Mouse (Mus musculus) liver, adult (tissue): ENCODE results near the gene Slc39a11.

Source experiments
- GATA4 ChIP-seq: IDR thresholded peaks from 2 replicates; pipeline ENCODE4 v1.6.1; 2014; ENCODE audit warnings: mild to moderate bottlenecking, low read length; ENCODE audit not compliant: insufficient replicate concordance

Gene Slc39a11

DNA sequence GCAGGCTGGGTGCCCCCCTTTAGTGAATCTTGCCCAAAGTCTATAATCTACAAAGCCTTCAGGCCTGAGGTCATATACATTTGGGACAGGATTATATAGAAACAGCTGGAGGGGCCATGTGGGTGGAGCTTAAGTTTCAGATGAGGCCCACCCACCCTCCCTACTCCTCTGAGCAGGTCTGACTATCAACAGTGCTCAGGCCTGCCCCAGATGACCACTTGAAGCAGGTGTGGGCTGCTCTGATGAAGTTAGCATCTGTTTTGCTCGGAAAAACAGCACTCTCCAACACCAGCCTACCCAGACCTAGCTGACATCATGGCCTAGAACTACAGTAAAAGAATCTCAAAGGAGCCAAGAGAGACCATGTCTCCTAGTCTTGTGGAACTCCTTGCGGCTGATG, 189.8 kb downstream of the Slc39a11 start:
- TF ChIP-seq GATA4, result no peak

DNA sequence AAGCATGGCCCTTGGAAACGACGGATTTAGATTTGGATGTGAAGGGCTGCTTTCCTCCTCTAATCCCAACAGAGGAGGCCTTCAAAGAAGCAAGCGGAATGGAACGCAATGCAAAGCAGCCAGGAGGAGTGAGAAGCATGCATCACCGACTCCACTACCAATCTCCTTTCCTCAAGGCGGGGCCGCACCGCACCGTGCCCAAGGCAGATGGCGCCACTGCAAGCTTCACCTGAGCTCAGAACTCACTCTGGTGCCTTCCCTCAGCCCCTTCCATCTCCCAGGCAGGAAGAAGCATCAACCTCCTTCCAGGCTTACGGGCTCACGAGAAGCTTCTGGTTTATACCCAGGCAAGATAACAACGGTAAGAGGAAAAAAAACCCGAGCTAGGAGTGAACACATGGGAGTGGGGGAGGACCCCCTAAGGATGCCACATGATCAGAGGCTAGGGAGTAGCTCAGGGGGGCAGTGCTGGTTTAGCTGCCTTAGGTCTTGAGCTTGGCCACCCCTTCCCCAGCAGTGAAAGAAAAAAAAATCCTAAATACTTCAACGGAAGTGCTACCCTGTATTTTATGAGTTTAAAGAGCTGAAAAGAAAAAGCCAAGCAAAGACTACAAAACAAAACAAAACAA, 191.2 kb downstream of the Slc39a11 start:
- TF ChIP-seq GATA4, result no peak

DNA sequence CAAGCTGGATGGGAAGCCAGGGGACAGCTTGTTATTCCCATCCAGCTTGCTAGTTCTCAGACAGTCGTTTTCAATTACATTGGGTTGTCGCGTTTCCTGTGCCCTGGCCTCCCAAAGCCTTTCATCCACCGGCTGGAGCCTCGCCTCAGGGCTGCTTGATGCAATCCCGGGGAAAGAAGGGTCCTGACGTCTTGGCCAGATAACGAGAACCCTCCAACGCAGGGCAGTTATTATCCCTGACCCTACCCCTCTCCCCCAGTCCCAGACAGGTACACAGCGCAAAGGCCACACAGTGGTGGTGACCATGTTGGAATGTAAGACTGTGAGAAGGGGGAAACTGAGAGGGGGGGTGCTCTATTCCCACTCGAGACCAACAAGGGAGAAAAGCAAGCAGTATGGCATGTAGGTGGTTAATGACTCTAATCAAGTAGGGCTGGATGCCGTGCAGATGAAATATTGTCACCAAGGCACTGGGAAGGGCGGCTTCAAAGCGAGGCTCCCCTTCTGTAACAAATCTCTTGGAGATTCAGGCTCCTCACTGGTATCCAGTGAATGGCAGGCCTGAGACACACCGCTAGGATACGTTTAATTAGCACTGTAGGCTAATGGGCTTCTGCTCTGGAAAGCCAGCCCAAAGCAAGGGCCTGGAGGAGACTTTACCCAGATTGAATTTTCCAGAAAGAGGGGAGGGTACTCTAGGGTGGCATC, 196.9 kb downstream of the Slc39a11 start:
- no peak for TF ChIP-seq GATA4

DNA sequence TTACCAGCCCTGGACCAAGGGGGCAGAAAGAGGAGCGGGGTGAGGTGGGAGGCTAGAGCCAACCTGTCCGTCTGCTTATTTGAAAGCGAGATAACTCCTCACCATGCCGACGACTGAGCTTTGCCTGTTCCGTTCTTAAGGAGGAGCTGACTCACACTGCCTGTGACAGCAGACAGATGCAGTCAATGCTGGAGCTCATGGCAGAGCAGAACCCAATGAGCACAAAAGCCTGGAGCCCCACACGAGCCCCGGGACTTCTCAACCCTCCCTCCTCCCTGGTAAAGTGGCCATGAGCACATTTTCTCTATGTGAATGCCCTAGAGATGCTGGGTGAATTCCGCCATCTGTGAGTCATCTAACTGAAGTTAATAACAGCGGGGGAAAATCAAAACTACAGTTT, 198.6 kb downstream of the Slc39a11 start:
- no peak for TF ChIP-seq GATA4

DNA sequence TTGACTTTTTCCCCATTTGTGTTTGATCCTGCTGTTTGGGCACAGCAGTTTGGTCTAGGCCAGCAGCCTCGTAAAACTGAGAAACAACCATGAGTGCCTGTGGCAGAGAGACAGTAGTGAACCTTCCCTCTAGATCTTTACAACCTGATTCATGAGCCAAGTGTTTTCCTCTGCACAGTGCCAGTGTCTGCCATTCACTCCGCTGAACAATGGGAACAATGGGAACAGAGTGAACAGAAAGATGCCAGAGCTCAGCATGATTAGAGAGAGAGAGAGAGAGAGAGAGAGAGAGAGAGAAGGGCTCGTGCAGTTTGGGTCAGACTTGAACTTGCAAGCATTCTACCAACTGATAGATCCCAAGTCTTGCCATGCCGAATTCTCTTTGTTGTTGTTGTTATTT, 199.2 kb downstream of the Slc39a11 start:
- TF ChIP-seq GATA4, result no peak

DNA sequence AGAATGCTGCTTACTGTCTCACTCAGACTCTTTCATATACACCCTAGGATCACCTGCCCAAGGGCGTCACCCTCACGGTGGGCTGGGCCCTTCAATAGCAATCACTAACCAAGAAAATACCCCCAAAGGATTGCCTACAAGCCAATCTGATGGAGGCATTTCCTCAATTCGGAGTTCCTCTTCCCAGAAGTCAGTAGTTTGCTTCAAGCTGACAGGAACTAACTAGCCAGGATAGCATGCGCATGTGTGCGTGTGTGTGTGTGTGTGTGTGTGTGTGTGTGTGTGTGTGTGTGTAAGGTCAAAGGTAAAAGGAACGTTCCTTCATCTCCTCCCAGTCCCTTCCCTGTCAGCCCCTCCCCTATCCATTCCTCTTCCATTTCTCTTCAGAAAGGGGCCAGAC, 199.9 kb downstream of the Slc39a11 start:
- no peak for TF ChIP-seq GATA4

DNA sequence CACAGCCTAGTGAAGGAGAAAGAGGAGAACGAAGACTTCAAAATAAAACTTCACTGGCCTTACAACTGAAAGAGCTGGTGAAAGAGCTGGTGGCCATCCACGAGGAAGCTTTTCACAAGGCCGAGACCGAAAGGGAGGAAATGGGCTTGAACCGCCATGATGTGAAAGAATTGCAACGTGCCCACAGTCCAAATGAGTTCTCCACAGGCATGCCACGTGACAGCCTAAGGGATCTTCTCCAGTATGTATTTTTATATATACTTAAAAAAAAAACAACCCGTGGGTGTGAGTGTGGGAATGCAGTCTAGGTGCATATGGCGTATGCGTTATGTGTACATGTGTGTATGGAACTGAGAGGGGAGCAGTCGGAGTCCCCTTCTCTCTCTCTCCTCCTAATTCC, 207.8 kb downstream of the Slc39a11 start:
- TF ChIP-seq GATA4, result no peak

DNA sequence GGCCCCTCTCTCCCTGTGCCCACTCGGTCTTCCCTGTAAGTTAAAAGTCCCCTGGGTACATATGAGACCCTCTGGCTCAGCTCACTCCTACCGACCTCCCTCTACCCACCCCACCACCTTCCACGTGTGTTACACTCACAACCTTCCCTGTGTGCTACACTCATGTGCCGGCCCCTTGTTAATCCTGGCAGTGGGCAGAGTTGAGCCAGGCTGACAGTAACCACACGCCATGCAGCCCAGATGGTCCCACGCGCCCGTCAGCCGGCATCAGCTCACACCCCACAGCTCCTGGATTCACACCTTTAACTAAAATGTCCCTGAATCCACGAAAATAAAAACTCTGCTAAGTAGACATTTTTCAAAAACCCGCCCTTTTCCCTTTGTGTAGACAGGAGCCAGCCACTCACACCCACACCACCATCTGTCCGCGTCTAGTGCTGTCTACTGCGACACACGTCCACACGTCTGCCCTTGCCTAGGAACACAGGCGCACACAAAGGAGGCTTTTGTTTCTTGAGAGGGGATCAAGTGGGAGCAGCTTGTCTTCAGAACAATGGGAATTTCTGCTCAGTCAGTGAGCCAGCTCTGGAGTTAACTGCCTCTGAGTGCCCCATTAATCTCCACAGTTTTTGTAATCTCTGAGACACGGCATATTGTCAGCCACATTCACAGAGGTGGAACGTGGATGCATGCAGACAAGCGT, 210.4 kb downstream of the Slc39a11 start:
- TF ChIP-seq GATA4, result no peak

DNA sequence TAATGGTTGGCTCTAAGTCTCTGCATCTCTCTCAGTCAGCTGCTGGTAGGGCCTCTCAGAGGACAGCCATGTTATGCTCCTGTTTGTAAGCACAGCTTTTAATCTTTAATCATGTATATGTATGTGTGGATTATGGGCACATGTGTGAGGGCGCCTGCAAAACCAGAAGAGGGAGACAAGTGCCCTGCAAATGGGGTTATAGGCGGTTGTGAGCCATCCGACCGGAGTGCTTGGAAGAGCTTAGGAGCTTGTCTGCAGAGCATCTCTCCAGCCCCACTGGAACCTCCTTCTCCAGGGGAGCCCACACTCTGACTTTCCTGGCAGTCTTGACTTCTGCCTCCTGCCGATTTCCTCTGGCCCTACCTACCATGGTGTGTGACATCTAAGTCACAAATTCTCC, 211.0 kb downstream of the Slc39a11 start:
- TF ChIP-seq GATA4, result no peak

DNA sequence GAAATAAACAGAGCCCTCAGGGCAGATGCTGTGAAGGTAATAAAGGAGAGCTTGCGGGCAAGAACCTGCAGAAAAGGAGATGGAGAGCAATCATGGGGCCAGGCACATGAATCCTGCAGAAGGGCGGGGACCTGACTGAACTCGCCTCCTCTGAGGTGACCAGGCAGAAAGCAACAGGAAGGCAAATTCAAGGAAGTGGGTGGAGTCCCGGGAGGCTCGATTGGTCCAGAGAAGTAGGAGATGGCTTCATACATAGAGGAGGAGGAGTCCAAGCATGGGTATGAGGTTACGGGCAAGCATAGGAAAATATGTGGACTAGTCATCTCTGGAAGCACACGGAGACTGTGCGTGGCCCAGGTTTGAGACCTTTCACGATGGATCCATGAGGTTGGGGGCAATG, 212.5 kb downstream of the Slc39a11 start:
- no peak for TF ChIP-seq GATA4

DNA sequence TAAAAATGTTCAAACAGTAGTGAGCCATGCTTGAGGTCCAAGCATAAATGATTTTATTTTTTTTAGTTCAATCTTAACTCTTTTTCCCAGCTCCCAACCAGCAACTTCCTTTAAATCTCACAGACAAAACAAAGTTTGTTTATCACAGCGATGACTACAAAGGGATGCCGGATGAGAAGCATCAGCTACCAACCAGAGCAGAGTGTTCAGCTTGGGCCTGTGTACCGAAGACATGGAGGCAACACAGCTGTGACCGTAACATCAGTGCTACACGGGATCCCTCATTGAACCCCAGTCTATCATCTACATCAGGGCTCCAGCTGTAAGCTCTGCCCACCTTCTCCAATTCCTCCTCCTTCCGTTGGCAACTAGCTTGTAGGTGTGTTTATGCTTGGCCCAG, 213.6 kb downstream of the Slc39a11 start:
- TF ChIP-seq GATA4, result no peak

DNA sequence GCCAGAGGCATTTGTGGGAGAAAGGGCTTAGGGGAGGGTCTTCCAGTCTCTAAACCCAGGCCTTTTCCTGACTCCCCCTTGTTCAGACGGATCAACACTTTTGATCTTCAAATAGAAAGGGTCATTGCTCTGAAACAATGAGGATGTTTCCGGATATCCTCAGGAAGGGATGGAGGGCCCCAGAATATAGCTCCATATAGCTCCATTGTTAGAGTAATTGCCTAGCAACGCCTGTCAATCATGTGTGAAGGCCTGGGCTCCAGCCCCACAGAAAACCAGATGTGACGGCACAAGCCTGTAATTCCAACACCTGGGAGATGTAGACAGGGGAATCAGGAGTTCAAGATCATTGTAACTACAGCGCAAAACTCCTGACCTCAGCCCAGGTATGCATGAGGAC, 214.2 kb downstream of the Slc39a11 start:
- no peak for TF ChIP-seq GATA4

DNA sequence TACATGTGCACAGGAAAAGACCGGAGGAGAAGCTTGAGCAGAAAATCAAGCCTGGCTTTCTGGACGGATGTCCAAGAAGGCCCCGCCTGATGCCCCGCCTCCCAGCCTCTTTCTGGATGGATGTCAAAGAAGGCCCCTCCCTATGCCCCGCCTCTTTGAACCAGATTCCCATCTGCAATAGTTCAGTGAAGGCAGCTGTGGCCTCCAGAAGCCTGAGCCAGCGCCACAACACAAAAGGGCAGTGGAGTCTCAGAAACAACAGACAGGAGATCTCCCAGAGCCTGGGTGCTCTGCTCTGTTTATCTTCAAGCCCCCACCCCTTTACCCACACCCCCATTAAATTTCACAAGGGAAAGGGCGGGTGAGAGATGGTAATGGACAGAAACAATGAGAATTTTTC, 218.7 kb downstream of the Slc39a11 start:
- TF ChIP-seq GATA4, result no peak

DNA sequence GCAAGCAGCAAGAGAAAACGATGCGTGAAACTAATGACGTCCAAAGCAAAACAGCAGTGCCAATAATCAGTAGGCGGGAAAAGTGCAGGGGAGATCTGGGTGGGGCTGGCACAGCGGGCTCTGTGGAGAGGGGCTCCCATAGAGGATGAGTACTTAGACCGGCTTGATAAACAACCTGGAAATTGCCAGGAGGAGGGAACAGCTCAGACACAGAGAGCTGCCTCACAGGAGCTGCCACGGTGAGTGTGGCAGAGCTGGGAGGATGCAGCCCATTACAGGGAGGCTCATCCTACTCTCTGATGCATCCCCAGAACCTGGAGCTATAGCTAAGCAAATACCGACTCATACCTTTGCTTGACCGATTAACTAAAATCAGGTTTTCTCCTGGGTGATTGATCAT, 224.0 kb downstream of the Slc39a11 start:
- TF ChIP-seq GATA4, result no peak

DNA sequence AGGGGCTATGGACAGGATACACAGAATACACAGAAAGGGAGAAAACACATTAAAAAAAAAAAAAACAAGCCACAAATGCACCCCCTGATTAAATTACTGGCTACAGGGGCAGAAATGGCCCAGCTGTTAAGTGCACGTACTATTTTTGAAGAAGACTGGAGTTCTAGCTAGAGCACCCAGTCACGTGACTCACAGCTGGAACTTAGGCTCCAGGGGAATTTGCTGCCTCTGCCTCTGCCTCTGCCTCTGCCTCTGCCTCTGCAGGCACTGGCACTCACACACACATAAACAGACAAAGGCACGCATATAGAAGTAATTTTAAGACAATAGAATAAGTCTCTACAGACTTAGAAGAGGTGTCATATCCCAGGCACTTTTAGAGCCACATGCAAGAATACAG, 224.4 kb downstream of the Slc39a11 start:
- no peak for TF ChIP-seq GATA4

DNA sequence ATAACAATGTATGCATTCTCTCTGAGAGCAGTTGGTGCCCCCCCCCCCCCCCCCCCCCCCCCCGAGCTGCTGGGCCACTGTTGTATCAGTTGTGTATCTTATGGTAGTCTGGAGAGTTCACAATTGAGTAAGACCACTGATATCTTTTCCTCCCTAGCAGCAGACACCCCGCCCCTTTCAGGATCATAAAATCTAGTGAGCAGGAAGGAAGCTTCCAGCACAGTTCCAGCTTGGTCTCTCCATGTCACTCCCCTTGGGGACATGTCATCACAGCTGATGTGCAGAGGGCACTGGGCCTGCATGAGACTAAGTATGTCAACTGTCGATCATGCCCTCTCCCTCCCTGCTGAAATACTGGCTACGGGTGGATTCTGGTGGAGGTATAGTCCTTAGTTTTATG, 225.1 kb downstream of the Slc39a11 start:
- TF ChIP-seq GATA4, result no peak
